Mouse (Mus musculus) erythroblast, embryonic 14.5 days (primary cell): Measurements from ENCODE around the gene Dph2.

ENCODE experiments used
- GATA1 ChIP-seq: IDR thresholded peaks from 2 replicates; pipeline ENCODE4 v1.6.1; 2012; ENCODE audit warnings: low read length, inconsistent platforms, mixed read lengths
- TAL1 ChIP-seq: IDR thresholded peaks from 3 replicates; pipeline ENCODE4 v1.6.1; 2012; ENCODE audit warnings: low read length, inconsistent platforms, mixed read lengths

DNA sequence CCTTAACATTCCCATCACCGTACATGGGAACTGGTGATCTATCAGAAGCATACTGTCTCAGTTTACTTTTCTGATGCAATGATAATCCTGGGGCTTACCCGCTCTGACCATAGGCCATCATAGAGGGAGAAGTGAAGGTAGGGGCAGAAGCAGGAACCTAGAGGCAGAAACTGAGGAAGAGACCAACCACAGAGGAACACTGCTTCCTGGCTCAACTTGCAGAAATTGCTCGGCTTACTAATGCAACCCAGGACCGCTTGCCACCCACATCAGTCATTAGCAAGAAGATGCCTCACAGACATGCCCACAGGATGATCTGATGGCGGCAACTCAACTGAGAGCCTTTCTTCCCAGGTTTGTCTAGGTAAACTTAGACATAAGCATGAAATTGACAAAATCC, 26.9 kb upstream of the Dph2 start:
- no peak for TF ChIP-seq GATA1
- TF ChIP-seq TAL1, result no peak
